Mouse (Mus musculus): ENCODE data around the gene Elavl3.

- TF ChIP-seq CTCF (IDR thresholded peaks at IDR 0.05; ENCODE audit: control insufficient read depth, insufficient read depth, low read length): no peak
- no peak for TF ChIP-seq POLR2A (IDR thresholded peaks at IDR 0.05; ENCODE audit: borderline replicate concordance, control insufficient read depth, low read depth, low read length)
Observed at GRCm38 (mm10) chr9:22049315-22049714, 2.5 kb downstream of the Elavl3 start.
